Mouse (Mus musculus) urinary bladder, adult 2 months (tissue): ENCODE data around the gene Atmin. TPM values are rescaled to one million over a fixed set of nuclear protein-coding genes. Genes with fewer than 3 reads are reported as not detected.
A peak's percentile ranks its signal among the peaks of the same experiment; 100 is the strongest.

ENCODE experiments used
- DNase-seq: peaks from one replicate; pipeline ENCODE4 v3.0.0; 2022; ENCODE audit warnings: low spot score
- polyA plus RNA-seq: library from polyadenylated mRNA; depleted of rRNA; stranded (reverse); fragments of >200 nt; gene quantifications from 2 replicates; pipeline ENCODE4 v1.2.3, GENCODE M21; 2012; rRNA removed

The Atmin gene
- polyA plus RNA-seq, 1 experiment, result 11.2 TPM

DNA sequence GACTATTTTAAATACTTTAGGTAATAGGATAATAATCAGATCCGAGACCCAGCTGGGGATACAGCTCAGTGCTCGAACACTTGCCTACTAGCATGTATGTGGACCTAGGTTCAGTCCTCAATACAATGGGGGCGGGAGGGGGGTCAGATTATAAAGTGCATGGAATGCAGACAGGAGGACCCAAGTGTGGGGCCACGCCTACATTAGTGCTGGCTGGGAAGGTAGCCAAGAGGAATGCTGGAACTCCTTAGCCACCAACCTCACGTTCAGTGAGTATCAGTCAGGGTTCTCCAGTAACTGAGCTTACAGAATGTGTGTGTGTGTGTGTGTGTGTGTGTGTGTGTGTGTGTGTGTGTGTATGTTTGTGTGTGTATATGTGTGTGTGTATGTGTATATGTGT, 8.2 kb downstream of the Atmin start:
- DNase-seq, result no peak

DNA sequence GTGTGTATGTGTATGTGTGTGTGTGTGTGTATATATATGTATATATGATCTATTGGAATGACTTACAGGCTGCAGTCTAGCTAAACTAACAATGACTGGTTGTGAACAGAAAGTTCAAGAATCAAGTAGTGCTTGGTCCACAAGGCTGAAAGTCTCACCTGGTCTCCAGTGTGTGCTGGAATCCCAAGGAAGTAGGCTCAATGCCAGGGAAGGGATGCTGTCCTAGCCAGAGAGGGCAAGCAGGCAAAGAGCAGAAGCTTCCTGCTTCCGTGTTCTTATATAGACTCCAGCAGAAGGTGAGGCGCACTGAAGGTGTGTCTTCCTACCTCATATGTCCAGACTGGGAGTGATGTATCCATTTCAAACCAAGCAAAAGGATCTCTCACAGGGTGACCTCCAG, 8.6 kb downstream of the Atmin start:
- no peak for DNase-seq

DNA sequence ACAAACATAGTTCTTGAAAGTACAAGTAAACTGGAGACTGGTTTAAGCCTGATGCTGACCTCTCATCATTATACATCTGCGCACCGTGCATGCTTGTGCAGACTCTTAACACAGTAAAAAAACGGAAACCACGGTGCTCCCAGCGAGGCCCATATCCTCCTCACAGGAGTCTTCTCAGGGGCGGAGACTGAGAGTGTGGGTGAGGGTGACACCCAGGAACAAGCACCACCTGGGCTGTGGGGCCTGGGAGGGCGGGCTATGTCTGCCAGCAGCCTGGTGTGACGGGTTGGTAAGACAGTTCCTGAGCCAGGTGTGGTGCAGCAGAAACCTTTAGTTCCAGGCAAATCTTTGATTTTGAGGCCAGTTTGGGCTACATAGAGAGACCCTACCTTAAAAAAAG, 9.2 kb downstream of the Atmin start:
- DNase-seq, result no peak

DNA sequence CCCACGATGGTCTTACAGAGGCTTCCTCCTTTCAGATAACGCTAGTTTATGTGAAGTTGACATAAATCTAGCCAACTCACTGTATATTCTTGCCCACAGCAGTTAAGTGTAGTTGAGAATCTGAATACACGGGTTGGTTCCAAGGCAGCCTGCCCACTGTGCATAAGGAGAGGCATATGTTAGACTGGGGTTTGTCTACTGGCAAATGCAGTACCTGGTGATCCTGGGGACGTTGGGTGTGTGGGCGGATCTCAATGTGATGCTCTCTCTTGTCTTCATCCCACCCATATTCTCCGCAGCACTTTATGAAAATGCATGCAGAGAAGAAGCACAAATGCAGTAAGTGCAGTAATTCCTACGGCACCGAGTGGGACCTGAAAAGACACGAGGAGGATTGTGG, 11.2 kb downstream of the Atmin start:
- DNase-seq, result no peak

DNA sequence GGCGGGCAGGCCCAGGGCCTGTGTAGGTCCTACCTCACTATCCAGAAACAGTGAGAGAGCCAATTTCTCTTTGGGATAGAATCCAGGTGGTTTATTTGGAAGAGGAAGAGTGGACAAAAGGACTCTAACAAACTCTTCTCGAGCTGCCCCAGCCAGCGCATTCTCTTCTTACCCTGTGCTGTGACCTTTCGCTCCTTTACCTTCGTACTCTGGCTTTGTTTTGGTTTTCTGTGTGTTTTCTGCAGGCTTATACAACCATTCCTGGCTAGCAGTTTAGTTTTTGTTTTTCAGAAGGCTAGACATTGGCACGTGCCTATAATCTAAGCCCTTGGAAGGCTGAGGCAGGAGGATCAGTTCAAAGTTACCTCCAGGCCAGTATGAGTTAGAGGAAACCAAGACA, 26.3 kb downstream of the Atmin start:
- DNase-seq, result no peak

DNA sequence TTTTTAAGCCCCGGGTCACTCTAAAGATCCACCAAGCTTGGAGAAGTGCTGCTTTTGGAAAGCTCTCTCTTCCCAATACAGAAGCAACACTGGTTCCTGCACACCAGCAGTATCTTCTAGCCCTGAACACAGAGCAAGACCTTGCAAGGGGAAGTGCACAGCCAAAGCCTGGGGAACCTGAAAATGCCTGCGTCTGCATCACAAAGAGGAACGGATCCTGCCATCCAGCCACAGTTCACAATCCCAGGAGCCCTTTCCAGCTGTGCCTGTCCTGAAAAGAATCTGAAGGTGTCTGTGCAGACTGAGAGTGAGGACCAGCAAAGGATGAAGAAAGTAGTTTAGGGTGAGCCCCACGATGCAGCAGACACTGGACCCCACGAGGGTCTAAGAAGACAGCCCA, 31.9 kb downstream of the Atmin start:
- DNase-seq, result no peak

DNA sequence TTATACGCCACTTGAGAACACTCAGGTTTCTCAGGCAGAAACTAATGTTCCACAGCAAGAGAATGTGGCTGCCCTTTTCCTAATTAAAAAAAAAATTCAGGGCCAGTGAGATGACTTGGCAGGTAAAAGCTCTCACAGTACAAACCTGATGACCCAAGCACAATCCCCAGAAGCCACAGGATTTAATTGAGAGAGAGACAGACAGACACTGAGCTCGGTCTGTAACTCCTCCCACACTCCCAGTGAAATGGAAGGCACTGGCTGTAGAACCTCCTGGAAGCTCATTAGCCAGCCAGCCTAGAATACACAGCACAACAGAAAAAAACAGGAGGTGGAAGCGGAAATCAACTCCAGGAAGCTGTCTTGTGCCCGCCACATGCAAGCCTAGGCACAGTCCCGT, 32.4 kb downstream of the Atmin start:
- no peak for DNase-seq

DNA sequence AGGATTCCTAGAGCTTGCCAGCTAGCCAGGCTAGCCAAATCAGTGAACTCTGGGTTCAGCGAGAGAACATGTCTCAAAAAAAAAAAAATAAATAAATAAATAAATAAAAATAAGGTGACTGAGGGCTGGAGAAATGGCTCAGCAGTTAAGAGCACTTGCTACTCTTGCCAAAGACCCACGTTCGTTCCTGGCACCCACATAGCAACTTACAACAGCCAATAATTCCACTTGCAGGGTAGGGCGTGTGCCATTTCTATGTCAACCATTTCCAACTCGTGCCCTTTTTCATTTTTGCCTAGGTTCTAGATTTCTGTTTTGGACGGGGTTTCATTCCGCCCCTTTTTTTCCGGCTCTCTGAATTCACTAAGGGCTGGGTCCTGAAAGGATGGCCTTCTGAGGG, 34.9 kb downstream of the Atmin start:
- DNase-seq, result no peak

DNA sequence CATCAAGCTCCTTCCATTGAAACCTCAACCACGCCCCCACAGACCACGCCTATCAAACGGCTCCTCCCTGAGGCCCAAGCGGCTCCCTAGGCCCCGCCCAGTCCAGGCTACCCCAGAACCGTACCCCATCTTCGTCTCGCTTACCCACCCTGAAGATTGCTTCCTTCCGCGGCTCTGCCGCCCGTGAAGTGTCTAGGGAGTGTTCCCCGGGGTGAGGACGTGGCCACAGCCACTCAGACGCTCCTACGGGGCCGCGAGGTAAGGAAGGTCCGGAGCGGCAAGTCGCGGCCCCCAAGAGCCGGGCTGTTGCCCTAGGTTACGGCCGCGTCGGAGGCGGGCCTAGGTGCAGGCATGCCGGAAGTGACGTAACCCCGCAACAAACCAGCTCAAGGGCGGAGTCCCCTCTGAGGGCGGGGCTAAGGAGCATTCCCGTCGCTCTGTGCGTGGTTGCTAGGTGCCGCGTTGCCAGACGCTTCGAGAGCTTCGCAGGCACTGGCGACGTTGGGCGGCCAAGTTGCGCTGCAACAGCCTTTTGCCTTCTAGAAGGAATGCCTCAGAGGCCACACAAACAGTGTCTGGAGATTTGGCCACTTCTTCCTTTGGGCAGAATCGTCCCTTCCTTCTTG, 35.6 kb downstream of the Atmin start, which contains the start of gene 1700030J22Rik:
Gene 1700030J22Rik, minus strand, starts transcription at position 329 of the 626 bp plus-strand sequence.
- peak; percentile 97 for DNase-seq

DNA sequence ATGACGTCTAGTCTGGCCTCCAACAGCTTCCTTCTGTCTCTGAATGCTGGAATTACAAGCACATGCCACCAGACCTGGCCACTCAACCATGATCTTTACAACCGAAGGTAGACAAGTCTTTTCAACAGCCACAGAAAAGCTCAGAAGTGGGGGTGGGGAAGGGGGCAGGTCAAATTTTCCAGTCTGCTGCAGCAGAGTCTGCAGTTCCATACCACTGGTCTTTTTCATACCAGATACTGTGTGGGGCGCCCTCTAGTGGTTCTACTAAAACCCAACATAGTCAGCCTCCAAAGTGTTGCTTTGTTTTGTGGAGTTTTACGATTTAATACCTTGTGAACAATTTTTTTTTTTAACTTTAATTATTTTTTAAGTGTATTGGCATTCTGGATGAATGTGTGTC, 36.9 kb downstream of the Atmin start:
- DNase-seq, result no peak

DNA sequence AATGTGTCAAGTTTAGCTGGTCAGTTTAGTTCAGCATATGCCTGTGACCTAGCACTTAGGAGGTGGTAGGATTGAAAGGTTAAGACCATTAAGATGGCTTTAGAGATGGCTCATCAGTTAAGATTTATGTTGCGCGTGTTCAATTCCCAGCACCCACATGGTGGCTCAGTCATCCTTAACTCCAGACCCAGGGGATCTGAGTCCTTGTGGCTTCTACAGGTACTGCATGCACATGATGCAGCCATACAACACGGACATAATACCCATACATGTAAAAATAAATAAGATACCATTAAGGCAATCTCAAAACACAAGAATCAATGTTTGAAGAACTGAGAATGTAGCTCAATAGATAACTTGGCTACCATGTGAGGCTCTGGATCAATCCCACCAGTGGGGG, 46.6 kb downstream of the Atmin start:
- no peak for DNase-seq

DNA sequence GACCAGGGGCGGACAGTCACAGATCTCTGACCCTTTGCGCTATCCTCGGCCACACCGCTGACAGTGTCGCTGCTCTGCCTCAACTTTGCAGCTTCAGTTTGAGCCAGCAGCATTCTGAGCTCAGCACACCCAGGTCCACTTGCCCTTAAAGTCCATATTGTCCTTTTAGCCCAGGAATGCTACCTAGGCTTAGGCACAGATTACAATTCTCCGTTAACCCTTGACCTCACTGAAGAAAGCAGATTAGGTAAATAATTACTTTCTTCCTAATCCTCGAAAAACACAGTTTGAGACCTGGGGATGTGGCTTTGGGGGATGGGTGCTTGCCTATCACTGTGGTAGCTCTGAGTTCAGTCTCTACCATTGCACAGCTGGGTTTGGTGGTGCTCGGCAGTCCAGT, 48.0 kb downstream of the Atmin start:
- no peak for DNase-seq

DNA sequence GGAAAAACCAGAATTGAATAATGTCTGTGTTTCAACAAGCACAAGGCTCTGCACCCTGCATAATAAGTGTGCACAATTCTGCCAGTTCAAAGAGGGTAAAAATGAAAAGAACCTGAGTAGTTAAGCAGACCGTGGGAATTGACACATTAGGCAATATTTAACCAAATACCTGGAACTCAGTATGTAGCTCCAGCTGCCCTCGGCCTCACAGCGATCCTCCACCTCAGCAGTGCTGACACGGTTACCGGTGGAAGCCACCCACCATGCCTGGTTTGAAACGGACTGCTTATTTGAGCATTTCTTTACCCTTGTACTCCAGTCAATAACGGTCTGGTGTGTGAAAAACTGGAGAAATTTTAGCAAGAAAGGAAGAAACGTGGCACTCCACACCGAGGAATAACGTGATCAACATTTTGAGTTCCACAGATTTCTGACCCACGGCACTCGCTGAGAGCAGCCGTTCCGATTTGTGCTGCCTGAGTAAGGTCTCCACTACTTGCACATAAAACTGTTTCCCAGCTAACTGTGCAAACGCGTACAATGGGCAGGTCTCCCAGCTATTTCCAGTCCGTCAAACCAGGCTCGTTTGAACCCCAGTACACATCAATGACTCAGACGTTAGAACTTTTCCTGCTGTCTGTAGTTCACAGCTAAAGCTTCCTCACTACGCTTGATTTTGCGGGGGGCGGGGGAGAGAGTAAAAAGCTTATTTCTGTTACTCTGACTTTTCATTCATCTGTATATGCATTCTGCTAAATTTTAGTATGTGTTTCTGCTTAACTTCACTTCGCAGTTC, 49.2 kb downstream of the Atmin start:
- DNase-seq, result no peak

DNA sequence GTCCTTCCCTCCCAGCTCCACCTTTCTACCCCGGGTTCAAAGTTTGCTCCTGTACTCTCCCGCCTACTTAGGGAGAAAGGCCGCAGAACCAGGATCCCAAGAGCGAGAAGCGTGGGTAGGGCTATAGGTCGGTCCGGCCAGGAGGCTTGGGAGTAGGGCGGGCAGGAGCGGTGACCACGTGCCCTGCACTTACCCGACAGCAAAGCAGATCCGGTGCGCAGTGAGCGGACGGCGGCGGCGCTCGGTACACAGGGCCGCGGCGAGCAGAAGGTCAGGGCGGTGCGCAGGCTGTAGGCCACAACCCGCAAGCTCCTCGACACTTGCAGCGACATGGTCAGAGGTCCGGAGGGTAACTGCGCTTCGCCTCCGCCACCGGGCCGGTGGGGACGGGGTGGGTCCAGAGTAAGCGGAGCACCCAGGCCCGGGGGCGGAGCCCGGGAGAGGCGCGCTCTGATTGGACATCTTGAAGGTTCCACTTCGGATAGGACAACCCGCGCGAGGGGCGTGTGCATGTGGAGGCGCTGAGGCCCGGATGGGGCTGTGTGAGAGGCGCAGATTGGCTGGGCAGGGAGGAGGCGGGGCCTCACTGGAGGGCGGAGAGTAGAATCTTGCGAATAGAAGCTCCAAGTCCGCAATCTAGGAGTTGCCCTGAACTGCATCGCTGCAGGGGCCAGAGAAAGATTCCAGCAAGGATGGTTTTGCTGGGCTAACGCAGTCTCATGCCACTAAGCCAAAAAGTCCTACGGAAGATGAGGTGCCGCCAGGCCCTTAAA, 50.1 kb downstream of the Atmin start, which contains the start of gene Gcsh:
Gene Gcsh, minus strand, starts transcription at position 443 of the 773 bp plus-strand sequence.
- DNase-seq, result peak; percentile 96

DNA sequence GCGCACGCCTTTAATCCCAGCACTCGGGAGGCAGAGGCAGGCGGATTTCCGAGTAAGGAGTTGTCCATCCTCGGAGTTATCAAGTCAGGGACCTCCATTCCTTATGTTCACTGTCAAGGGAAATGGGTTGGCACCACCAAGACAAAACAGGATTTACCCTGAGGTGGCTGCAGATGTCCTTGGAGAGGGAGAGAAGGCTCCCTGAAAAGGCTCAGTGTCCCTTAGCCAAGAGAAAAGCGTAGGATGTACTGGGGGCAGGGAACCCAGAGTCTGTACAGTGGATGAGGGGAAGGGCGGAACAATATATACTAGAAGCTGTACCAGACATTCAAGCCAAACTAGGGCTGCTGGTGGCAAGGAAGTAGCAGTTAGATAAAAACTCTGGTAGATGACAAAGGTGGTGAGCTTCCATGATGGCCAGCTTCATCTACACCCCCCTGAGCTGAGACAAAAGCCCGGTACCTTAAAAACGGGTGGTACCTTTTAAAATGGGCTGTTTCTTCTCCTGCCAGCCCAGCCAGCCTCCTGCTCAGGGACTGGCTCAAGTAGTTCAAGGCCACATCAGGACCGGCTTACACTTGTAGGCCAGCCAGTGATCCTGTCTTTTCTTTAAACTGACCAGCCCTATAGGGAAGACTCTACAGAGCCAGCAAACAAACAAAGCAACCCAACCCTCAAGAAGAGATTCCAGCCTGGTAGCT, 51.0 kb downstream of the Atmin start:
- no peak for DNase-seq

Other genes with a start within 250 kb of the Atmin start
- 1.0 and 2.1 TPM in 2 replicates for gene Cdyl2, start 210.4 kb upstream of the Atmin start, polyA plus RNA-seq
- gene Cmc2, start 21.9 kb upstream of the Atmin start, polyA plus RNA-seq, result 10.1 and 11.3 TPM in 2 replicates
- gene Cenpn, start 21.7 kb upstream of the Atmin start, polyA plus RNA-seq, result 2.2 and 2.8 TPM in 2 replicates
- gene 1700030J22Rik, start 35.6 kb downstream of the Atmin start, polyA plus RNA-seq, result 0.47 TPM in 2 replicates
- 60.5 and 70.1 TPM in 2 replicates for gene Gcsh, start 50.1 kb downstream of the Atmin start, polyA plus RNA-seq
- 0.07 and 0.09 TPM in 2 replicates for gene Pkd1l2, start 139.1 kb downstream of the Atmin start, polyA plus RNA-seq
- gene Bco1, start 152.5 kb downstream of the Atmin start, polyA plus RNA-seq, result 0.21 and 0.25 TPM in 2 replicates
- gene Gan, start 214.7 kb downstream of the Atmin start, polyA plus RNA-seq, result 8.2 and 9.5 TPM in 2 replicates